Mouse (Mus musculus): ENCODE data around the gene Uba52.

DNA sequence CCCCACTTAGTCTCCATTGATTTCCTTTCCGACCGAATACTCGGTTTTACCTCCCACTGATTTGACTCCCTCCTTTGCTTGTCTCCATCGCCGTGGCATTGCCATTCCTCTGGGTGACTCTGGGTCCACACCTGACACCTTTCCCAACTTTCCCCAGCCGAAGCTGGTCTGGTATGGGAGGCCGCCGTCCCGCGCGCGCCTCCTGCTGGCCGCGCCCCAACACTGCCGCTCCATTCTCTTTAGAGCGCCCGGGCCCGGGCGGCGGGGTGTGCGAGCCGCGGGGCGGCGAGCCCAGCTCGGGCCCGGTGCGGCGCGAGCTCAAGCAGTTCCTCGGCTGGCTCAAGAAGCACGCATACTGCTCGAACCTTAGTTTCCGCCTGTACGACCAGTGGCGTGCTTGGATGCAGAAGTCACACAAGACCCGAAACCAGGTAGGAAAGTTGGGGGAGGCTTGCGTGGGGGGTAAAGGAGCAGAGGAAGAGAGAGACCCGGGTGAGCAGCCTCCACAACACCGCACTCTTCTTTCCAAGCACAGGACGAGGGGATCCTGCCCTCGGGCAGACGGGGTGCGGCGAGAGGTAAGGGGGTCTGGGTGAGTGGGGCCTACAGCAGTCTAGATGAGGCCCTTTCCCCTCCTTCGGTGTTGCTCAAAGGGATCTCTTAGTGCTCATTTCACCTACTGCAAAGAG is 7.4 kb downstream of the Uba52 start:
- TF ChIP-seq CTCF (conservative IDR thresholded peaks at IDR 0.05; ENCODE audit: insufficient read depth, insufficient read length, low read depth, low read length) (peak; percentile 67), POLR2A (IDR thresholded peaks at IDR 0.05; ENCODE audit: low read depth, low read length) (no peak)

Data from kidney, adult 2 months (tissue).